Mouse (Mus musculus) cerebellum, adult 9-10 months (tissue): ENCODE results near the gene 1700007K13Rik.
"Not testable (repeated sequence)": the region's sequence is repeated elsewhere in the genome, so short reads cannot be mapped to it uniquely, and the experiment has no call there.

Source experiments
- DNase-seq: peaks from one replicate; pipeline ENCODE4 v3.0.0; 2022

The 1700007K13Rik gene

DNA sequence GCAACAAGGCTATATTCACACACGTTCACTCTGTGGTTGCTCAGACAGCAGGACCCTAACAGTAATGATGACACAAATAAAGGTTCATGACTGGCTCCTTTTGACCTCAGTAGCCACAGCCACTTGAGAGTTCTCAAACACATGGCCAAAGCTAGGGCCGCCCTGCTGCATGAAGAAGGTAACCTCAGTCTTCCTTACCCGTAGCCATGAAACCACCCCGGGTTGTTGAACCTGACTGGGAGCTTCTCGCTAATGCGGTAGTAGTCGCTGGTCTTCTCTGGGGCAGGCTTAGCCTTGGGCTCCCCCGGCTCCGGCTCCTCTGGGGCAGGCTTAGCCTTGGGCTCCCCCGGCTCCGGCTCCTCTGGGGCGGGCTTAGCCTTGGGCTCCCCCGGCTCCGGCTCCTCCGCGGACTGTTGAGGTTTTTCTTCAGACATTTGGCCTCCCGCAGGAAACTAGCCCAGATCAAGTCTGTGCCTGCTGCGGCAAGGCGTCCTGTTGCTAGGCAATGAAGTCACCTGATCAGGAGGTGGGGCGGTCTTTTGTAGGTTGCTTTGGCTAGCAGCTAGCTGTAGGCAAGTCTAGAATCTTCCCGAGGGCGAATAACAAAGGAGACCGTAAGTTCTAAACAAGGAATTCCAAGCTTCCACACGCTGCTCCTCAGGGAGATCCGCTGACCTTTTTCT is at the start of gene 1700007K13Rik:
1700007K13Rik (minus strand) TSS at position 497 of the 683 bp plus-strand sequence.
- peak; percentile 81 for DNase-seq

DNA sequence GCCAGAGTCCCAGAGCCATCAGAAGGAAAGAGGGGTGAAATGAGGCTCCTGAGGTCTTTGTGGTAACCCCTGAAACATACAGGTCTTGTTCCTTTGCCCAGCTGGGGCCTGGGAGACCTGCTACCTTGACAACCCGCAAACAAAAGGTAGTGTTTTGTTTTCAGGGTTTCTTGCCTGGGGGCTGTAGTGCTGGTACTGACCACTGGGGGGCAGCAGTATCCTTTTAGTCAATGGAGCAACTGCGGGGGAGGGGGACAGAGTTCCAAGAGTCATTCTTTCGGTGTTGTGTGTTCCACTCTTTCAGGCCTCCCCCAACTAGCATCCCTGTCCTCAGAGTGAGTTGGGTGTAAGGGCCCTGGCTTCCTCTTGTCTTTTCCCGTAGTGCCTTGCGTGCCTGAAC is 48.4 kb upstream of the 1700007K13Rik start:
- peak; percentile 93 for DNase-seq

DNA sequence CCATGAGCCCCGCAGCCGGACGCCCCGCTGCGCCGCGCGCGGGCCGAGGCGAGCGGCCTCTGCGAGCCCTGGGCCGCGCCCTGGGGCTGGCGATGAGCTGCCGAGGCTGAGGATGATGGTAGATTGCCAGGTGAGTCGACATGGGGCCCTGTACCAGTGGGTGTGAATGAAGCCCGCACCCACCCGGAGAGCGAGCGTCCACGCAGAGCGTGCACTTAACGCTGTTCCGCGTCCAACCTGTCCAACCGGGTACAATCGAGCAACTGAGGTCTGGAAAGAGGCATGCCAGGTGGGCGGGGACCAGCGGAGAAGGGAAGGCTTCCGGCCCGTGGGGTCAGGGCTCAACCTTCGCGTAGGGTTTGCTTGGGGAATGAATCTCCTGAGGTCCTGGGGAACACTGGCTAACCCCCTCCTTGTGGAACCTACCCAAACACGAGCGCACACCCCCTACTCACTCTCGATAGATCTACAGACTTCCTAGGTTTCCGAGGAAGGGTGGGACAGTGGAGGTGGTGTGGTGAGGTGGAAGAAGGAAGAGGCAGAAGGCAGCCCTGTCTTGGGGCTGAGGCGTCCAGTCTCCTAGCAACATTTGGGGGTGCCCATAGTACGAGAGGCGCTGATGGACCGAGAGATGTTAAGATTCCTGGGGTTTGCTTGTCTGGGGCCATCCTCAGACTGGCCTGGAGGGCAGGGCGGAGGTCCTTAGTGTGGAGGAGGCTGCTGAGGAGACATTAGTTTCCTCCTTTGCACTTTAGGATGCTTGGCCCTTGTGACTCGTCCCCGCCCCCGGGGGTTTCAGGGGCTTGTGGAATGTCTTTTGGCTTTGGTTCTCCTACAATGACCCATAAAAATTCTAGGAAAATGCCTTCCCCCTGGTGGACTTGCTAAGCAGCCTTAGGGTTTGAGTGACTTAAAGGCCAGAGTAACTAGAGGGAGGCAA is 47.6 kb upstream of the 1700007K13Rik start:
- peak; percentile 72 for DNase-seq

DNA sequence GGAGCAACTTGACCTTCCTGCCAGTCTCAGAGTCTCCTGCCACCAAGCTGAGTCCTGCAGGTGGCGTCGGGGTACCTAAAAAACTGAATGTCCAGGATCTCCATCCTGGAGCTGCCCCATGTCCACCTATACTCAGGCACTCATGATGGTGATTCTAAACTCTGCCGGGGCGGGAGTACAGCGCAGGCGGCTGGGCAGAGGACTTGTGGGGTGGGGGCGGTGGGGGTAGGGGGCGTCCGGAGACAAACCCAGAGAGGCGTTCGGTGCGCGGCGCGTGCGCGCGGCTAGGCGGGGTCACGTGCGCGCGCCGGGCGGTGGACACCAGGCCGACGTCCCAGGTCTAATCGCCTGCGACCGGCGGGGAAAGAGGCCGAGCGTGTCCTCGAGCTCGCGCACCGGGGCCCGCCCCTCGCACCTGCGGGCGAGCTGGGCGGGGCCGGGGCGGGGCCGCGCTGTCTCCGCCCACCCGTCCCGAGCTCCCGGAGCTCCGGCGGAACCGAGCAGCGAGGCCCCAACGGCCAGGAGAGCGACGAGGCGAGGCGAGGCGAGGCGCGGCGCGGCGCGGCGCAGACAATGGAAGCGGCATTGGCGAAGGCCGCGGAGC is 46.8 kb upstream of the 1700007K13Rik start, which contains the start of gene Ralgds:
Ralgds (plus strand) TSS at position 328 of the 604 bp plus-strand sequence.
- DNase-seq: peak; percentile 82

DNA sequence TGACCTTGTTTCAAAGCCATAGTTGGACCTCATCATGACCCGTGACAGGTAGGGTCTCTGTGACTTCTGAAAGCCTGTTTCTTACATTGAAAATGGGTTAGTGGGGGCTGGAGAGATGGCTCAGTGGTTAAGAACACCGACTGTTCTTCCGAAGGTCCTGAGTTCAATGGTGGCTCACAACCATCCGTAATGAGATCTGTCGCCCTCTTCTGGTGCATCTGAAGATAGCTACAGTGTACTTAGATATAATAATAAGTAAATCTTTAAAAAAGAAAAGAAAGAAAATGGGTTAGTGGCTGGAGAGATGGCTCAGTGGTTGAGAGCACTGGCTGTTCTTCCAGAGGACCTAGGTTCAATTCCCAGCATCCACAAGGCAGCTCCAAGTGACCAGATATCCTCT is 45.5 kb upstream of the 1700007K13Rik start:
- not testable (repeated sequence) for DNase-seq

DNA sequence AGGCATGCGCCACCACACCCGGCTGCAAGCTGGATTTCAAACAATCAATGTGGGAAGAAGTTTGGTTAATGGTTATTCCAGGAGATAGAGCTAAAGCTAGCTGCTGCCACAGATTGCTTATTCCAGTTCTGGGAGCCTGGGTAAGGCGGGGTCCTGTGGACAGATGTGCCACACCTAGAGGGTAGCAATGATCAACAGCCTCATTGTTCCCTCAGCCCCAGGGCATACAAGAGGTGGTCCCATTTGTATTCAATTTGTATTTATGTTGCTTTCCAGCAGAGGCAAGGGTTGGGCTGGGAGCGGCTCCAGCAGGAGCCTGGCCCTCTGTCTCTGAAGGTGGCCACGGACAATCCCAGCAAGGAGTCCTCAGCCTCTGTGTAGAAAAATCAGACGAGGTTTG is 40.2 kb upstream of the 1700007K13Rik start:
- no peak for DNase-seq

DNA sequence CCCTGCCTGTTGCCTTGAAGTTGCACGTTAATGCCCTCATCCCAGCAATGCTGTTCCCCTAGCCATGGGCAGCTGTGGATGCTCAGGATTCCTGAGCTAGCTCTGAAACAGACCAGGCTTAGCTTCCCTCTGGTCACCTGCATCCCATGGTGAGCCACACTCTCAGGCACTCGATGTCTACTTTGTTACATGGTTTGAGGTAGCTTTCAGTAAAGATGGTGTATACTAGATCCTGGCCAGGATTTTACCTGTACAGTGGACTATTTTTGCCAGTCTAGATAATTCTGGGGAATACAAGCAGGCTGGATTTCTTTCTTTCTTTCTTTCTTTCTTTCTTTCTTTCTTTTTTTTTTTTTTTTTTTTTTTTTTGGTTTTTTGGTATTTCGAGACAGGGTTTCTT is 39.7 kb upstream of the 1700007K13Rik start, which contains the start of gene Gm10134:
Gm10134 (plus strand) TSS at position 301 of the 400 bp plus-strand sequence.
- DNase-seq: no peak

DNA sequence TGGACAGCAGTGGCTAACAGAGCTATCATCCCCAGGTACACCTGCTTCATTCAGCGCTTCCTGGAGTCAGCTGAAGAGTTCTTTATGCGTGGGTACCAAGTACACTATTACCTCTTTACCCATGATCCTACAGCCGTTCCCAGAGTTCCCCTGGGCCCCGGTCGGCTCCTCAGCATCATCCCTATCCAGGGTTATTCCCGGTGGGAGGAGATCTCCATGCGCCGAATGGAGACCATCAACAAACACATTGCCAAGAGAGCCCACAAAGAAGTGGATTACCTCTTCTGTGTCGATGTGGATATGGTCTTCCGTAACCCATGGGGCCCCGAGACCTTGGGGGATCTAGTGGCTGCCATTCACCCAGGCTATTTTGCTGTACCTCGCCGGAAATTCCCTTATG is 38.5 kb upstream of the 1700007K13Rik start:
- no peak for DNase-seq

DNA sequence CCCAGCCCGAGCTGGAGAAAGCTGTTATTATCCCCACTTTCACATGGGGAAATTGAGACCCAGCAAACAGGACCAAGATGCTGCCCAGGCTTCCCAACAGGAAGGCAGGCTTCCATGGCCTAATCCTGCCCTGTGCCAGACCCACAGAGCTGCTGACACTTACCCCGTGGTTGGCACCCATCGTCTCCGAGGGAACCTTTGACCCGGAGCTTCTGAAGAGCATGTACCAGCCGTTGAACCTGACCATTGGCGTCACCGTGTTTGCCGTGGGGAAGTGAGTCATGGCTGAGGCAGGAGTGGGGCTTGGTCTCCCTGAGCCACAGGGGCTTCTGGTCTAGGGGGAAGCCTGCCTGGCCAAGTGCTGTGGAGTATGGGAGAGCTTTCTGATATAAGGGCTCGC is 36.9 kb upstream of the 1700007K13Rik start:
- DNase-seq: no peak

DNA sequence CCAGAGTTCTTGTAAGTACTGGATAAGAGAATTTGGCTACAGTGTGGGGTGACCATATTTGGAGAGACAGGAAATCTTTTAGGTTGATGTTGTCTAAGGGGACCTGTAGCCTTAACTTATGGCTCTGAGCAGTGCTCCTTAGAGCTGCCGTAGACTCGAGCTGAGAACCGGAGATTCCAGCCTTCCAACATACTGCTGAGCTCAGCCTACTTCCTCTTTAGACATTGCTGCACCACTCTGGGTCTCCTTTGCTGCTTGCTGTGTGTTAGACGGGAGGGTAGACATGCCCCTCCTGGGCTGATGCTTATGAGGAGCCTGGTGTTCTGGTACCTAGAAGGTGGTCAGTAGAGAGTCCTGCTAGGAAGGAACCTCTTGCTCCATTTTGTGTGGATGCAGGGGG is 32.3 kb upstream of the 1700007K13Rik start:
- DNase-seq: no peak

DNA sequence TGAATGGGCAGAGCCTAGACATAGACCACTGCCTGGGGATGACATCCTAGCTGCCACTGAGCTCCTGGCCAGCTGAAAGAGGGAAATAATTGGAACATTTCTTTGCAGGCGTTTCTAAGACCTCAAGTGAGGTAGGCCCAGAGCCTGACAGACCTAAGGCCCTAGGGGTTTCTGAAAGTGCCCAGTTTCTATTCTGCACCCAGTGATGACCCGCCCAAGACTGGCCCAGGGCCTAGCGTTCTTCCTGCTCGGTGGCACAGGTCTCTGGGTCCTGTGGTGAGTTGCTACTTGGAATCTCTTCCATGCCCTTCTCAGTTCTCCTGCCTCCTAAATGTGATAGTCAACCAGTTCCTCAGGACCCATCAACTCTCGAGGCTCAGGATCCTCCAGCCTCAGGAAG is 31.4 kb upstream of the 1700007K13Rik start:
- DNase-seq: no peak

DNA sequence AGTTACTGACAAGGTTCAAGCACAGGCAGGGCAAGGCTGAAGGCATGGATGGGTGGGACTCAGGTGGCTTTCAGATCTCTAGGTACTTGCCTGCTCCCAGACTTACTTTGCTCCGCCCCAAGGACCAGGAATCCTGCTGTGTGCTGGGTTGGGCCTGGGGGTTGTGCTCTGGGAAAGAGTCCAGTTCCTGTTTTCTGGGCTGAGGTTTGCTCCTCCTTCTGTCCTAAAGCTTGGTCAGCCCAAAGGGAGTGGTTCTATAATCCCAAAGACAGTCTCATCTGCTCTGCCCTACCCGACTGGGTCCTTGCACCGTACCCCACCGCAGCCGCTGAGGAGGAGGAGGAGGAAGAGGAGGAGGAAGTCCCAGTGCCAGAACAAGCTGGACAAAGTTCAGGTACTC is 30.5 kb upstream of the 1700007K13Rik start, which contains the start of gene Gbgt1:
Gbgt1 (plus strand) TSS at position 221 of the 400 bp plus-strand sequence.
- no peak for DNase-seq

DNA sequence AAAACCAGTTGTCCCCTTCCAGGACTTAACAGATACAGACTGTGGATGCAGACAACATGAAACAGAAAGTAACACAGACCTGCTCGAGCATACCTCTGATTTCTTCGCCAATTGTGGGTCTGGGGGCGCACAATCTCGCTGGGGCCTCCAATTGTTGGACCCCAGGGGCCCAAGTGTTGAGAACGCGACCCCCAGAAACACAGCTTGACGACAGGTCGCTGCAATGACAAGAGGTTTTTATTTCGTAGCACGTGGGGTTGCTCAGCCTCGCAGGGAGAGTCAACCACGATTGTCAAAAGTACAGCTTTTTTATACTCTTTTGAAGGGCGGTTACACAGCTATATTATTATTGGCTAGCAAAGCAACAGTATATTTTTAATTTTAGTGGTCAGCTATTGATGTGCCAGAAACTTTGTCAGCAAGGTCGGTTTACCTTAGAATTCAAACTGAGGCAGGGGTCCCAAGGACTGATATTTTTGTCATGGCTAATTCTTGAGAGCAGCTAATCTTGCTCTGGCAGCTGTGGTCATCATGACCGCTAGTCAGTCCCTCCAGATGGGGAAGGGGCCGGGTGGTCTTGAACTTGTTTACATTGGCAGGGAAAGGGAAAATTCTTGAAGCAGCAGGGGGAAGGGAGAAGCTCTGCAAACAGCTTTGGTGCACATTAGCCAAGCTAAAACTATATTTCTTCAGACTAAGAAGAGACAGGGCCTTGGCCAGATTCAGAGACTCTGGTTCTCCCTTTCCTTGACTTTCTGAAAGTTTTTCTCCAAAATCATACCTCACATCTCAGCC is 29.9 kb upstream of the 1700007K13Rik start:
- no peak for DNase-seq

DNA sequence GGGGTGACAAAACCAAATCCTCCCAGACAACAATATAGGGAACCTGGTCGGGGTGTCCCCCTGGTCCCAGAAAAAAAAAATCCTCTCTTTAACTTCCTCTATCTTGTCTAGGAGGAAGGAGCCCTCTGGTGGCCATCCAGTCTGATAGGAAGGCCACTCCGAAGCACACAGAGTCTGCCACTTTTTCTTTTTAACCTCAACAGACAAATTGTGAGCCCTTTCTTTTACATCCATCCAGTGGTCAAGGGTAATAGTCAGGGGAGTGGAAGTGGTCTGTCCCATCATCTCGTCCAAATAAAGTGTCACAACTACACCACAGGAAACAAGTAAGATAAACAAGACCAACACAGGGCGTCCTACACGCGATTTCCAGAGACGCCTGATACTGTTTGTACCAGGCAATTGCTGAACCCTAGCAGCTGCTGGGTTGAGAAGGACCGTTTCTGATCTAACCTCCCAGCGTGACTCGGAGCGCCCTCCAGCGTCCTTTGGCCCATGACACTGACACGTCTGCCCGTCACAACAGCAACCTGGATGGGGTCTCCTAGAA is 29.1 kb upstream of the 1700007K13Rik start:
- no peak for DNase-seq

DNA sequence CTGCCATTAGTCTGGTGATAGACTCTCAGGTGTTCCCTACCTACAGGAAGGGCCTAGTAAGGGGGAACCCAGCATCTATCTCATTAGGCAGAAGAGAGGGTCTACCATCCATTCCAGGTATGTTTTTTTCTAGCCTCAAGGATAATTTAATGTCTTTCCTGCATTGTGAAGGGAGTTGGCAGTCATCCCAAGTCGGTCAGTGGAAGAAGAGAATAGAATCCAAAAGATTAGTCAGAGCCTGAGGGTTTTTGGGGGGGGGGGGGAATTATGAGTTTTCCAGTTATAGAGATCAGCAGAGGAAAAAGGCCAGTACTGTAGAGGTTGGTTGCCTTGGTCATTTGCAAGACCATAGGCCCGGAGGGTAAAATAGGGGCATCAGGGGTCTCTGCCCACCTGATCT is 28.4 kb upstream of the 1700007K13Rik start:
- DNase-seq: no peak

DNA sequence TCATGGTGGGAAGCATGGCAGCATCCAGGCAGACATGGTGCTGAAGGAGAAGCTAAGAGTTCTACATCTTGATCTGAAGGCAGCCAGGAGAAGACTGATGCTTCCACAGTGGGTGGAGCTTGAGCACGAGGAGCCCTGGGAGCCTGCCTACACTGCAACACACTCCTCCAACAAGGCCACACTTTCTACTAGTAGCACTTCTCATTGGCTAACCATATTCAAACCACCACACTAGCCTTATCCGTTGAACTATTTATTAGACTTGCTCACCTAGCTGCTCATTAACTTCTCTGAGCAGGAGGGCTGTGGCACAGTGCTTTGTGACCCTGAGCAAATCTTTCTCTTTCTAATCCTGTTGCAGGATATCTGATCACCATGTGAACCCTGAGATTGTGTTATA is 17.7 kb upstream of the 1700007K13Rik start:
- DNase-seq: no peak

DNA sequence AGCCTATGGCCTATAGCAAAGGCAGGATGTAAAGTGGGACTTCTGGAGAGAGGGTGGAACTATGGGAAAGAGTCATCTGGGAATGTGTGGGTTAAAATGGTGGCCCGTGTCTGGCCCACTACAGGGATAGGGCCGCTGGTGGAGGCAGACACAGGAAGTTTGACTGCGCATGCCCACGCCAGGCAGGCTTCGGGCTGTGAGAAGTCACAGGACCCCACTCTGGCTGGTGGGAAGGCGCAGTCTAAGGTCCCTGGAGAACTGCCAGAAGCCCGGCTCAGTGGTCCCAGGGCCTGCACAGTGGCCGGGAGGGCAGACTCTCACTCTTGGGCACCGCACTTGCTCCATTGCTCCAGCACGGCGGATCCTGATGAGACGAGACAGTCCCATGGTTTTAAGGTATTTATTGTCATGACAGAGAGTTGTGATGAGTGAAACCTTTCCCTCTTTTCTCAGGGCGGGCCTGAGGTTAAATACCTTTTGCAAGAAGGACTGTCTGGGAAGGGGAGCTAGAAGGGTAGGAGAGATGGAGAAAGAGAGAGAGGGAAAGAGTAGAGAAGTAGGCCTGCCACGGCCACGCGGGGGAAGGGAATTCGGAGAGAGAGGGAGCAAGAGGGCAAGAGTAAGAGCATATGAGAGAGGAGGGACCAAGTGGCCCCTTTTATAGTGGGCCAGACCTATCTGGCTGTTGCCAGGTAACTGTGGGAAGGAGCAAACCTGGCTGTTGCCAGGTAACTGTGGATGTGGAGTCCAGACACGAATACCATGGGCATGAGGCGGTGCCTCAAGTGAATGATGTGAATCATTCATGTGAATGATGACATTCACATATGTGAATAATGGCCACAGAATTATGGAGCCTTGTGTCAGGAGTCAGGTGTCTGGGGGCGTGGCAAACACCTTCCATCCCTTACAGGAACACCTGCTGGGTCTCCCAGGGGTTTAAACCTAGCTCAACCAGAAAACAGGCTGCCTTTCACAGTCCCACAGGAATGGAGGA is 13.4 kb upstream of the 1700007K13Rik start:
- DNase-seq: no peak

DNA sequence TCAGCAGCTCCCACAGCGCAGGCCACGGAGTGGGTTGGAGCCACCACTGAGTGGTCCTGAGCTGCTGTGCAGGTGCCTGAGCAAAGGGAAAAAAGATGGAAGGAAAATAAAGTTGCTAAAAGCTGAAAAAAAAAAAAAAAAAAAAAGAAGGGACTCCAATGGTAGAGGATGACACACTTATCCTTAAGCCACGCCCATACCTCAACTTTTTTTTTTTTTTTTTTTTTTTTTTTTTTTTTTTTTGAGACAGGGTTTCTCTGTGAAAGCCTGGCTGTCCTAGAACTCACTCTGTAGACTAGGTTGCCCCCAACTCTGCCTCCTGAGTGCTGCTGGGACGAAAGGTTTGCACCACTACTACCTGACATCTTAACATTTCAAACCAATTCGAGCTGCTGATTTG is 11.9 kb upstream of the 1700007K13Rik start:
- DNase-seq: not testable (repeated sequence)

DNA sequence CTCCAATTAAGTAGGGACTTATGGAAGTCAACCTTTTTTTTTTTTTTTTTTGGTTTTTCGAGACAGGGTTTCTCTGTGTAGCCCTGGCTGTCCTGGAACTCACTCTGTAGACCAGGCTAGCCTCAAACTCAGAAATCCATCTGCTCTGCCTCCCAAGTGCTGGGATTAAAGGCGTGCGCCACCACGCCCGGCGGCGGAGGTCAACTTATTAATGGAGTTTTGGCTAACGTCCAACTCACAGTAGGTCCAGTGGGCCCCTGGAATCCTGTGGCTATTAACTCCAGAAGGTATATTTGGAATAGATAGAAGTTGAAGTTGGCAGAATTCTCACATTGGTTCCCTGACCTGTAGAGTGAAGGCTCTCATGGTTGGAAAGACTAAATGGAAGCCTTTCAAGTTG is 5.9 kb upstream of the 1700007K13Rik start:
- not testable (repeated sequence) for DNase-seq

DNA sequence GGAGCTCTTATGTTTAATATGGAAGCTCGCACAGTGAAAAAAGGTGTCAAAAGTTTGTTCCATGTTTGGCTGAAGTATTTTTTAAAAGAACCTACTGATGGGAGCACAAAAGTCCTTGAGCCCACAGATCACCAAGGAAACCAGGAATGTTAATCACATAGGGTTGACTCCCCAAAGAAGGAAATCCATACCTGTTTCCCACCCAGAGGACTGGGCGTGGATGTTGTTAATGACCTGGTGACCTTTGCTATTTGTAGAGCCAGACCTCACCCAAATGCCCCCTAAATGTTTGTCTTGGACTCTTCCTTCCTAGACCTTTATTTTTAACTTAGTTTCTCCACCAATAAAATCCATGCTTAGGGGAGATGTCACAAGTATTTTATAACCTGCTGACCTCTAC is 4.5 kb upstream of the 1700007K13Rik start:
- no peak for DNase-seq

DNA sequence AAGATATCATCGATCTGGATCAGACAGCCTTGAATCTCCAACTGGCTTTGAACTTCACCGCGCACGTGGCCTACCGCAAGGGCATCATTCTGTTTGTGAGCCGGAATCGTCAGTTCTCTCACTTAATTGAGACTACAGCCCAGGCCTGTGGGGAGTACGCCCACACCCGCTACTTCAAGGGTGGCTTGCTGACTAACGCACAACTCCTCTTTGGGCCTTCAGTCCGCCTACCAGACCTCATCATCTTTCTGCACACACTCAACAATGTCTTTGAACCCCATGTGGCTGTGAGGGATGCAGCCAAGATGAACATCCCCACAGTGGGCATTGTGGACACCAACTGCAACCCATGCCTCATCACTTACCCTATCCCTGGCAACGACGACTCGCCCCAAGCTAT is 3.3 kb upstream of the 1700007K13Rik start:
- no peak for DNase-seq
